Mouse (Mus musculus): ENCODE results near the gene Stra6. TPM values are rescaled to one million over a fixed set of nuclear protein-coding genes. Genes with fewer than 3 reads are reported as not detected.

Gene Stra6
- total and polyA plus RNA-seq, 3 experiments, result 0.08 to 0.09 (median 0.08) TPM

- no peak overlapping the region for H3K4me3 ChIP-seq (replicated peaks in 1 of 3; ENCODE audit: low read depth in 2 of 3, low read length in 2 of 3, poor library complexity in 1 of 3)
- no peaks in the 10 kb centered on the region for H3K36me3 ChIP-seq (replicated peaks in 1 of 2; ENCODE audit: control insufficient read depth in 1 of 2, insufficient read depth in 1 of 2, low read length in 1 of 2)
- H3K4me2 ChIP-seq (ENCODE audit: insufficient read depth, low read depth, poor library complexity, severe bottlenecking), result no peak overlapping the region
- H3K27ac ChIP-seq (ENCODE audit: insufficient read depth, low read depth), result no peak overlapping the region
- no peaks in the 10 kb centered on the region for H3K79me2 ChIP-seq (replicated peaks; ENCODE audit: control insufficient read depth, extremely low read depth, insufficient read depth, poor library complexity, severe bottlenecking)
- DNase-seq (ENCODE audit: extremely low read depth), result no peak
- dilution Hi-C loops (cut with MboI; ENCODE audit: extremely low pct_ligation_motif_present, extremely low pct_unique_long_range_greater_than_20kb, low sequenced_read_pairs), result no loop called here
- in situ Hi-C loops (cut with MboI; ENCODE audit: low pct_ligation_motif_present, low pct_unique_long_range_greater_than_20kb, low sequenced_read_pairs), result no loop called here
- H3K27me3 ChIP-seq (replicated peaks), result peaks cover 16% of the 10 kb centered on the region
- peaks cover 0 to 11% of the 10 kb centered on the region in 2 experiments; a peak in 2 of 4 replicates for H3K4me1 ChIP-seq (ENCODE audit: control insufficient read depth in 1 of 2, insufficient read depth in 2 of 2)
- TF ChIP-seq BHLHE40 (IDR thresholded peaks at IDR 0.05; ENCODE audit: low read depth, low read length) (no peak), ETS1 (conservative IDR thresholded peaks at IDR 0.05; ENCODE audit: low read depth, low read length) (no peak), JUND (conservative IDR thresholded peaks at IDR 0.05; ENCODE audit: low read depth, low read length) (no peak), MEF2A (IDR thresholded peaks at IDR 0.05; ENCODE audit: borderline replicate concordance, low read depth, low read length) (no peak), NELFE (IDR thresholded peaks at IDR 0.05; ENCODE audit: low read depth, low read length) (no peak), ZC3H11A (IDR thresholded peaks at IDR 0.05; ENCODE audit: low read depth, low read length) (no peak), RCOR1 (conservative IDR thresholded peaks at IDR 0.05; ENCODE audit: low read depth, low read length) (no peak), ZNF384 (IDR thresholded peaks at IDR 0.05; ENCODE audit: low read depth, low read length) (no peak), ELF1 (IDR thresholded peaks at IDR 0.05; ENCODE audit: low read depth, low read length) (no peak), IRF4 (IDR thresholded peaks at IDR 0.05; ENCODE audit: low read depth, low read length) (no peak), MYC (IDR thresholded peaks at IDR 0.05; ENCODE audit: low read depth, low read length) (no peak), PAX5 (IDR thresholded peaks at IDR 0.05; ENCODE audit: low read length) (no peak)
- no peak overlapping the region for H3K9ac ChIP-seq (ENCODE audit: insufficient read depth, low read depth)
- no peaks in the 10 kb centered on the region for H3K9me3 ChIP-seq (replicated peaks; ENCODE audit: low read length)
Measured at GRCm38 (mm10) chr9:58160315-58160714, 96.7 kb downstream of the Stra6 start.

GRCm38 (mm10) chr9:58162173-58162572, 98.6 kb downstream of the Stra6 start:
- no peaks in the 10 kb centered on the region for H3K36me3 ChIP-seq (replicated peaks in 1 of 2; ENCODE audit: control insufficient read depth in 1 of 2, insufficient read depth in 1 of 2, low read length in 1 of 2)
- no peak overlapping the region for H3K4me3 ChIP-seq (replicated peaks in 1 of 3; ENCODE audit: low read depth in 2 of 3, low read length in 2 of 3, poor library complexity in 1 of 3)
- H3K4me1 ChIP-seq (ENCODE audit: control insufficient read depth in 1 of 2, insufficient read depth in 2 of 2), result peaks cover 0 to 11% of the 10 kb centered on the region in 2 experiments; a peak in 2 of 4 replicates
- no peak for DNase-seq (ENCODE audit: extremely low read depth)
- no peaks in the 10 kb centered on the region for H3K79me2 ChIP-seq (replicated peaks; ENCODE audit: control insufficient read depth, extremely low read depth, insufficient read depth, poor library complexity, severe bottlenecking)
- in situ Hi-C loops (cut with MboI; ENCODE audit: low pct_ligation_motif_present, low pct_unique_long_range_greater_than_20kb, low sequenced_read_pairs), result no loop called here
- dilution Hi-C loops (cut with MboI; ENCODE audit: extremely low pct_ligation_motif_present, extremely low pct_unique_long_range_greater_than_20kb, low sequenced_read_pairs), result no loop called here
- H3K9ac ChIP-seq (ENCODE audit: insufficient read depth, low read depth), result no peak overlapping the region
- H3K4me2 ChIP-seq (ENCODE audit: insufficient read depth, low read depth, poor library complexity, severe bottlenecking), result no peak overlapping the region
- H3K27ac ChIP-seq (ENCODE audit: insufficient read depth, low read depth), result no peak overlapping the region
- peaks cover 6% of the 10 kb centered on the region for H3K27me3 ChIP-seq (replicated peaks)
- H3K9me3 ChIP-seq (replicated peaks; ENCODE audit: low read length), result no peaks in the 10 kb centered on the region
- TF ChIP-seq USF1 (IDR thresholded peaks at IDR 0.05; ENCODE audit: low read depth, low read length) (no peak), MYC (IDR thresholded peaks at IDR 0.05; ENCODE audit: low read depth, low read length) (no peak), NRF1 (IDR thresholded peaks at IDR 0.05; ENCODE audit: low read depth, low read length) (no peak), TBP (conservative IDR thresholded peaks at IDR 0.05; ENCODE audit: low read depth, low read length) (no peak), KAT2A (IDR thresholded peaks at IDR 0.05; ENCODE audit: insufficient replicate concordance, low read length) (no peak), PAX5 (IDR thresholded peaks at IDR 0.05; ENCODE audit: low read length) (no peak), IRF4 (IDR thresholded peaks at IDR 0.05; ENCODE audit: low read depth, low read length) (no peak), CHD2 (IDR thresholded peaks at IDR 0.05; ENCODE audit: low read length) (no peak), MAX (IDR thresholded peaks at IDR 0.05; ENCODE audit: low read length) (no peak), E2F4 (IDR thresholded peaks at IDR 0.05; ENCODE audit: insufficient replicate concordance, low read depth, low read length) (no peak), EP300 (IDR thresholded peaks at IDR 0.05; ENCODE audit: low read length) (no peak), SIN3A (IDR thresholded peaks at IDR 0.05; ENCODE audit: low read length) (no peak), ELF1 (IDR thresholded peaks at IDR 0.05; ENCODE audit: low read depth, low read length) (no peak), ZC3H11A (IDR thresholded peaks at IDR 0.05; ENCODE audit: low read depth, low read length) (no peak), USF2 (conservative IDR thresholded peaks at IDR 0.05; ENCODE audit: low read depth, low read length) (no peak), ZNF384 (IDR thresholded peaks at IDR 0.05; ENCODE audit: low read depth, low read length) (no peak), MEF2A (IDR thresholded peaks at IDR 0.05; ENCODE audit: borderline replicate concordance, low read depth, low read length) (no peak), MXI1 (IDR thresholded peaks at IDR 0.05; ENCODE audit: low read depth, low read length) (no peak)

All from CH12.LX (cell line).